Mouse (Mus musculus) hindbrain, postnatal 0 days (tissue): ENCODE measurements around the gene Gm20388. TPM values are rescaled to one million over a fixed set of nuclear protein-coding genes. Genes with fewer than 3 reads are reported as not detected.
"Not testable (repeated sequence)": the region's sequence is repeated elsewhere in the genome, so short reads cannot be mapped to it uniquely, and the experiment has no call there.

Source experiments
- ATAC-seq: fragments of 200-750 bp; cut with Nextera tagmentation; 2 replicates; pipeline ENCODE4 v1.8.0; 2017; ENCODE audit warnings: mild to moderate bottlenecking, moderate TSS enrichment, moderate library complexity
- DNase-seq: peaks from one replicate; pipeline ENCODE4 v3.0.0-alpha.2; 2015; ENCODE audit warnings: low spot score
- H3K27ac ChIP-seq: fragments of 300-500 bp; sonication (generic); 2 replicates; pipeline ENCODE4 v1.5.1; 2014; ENCODE audit warnings: mild to moderate bottlenecking
- H3K27me3 ChIP-seq: fragments of 300-500 bp; sonication (generic); 2 replicates; pipeline ENCODE4 v1.6.1; 2014; ENCODE audit warnings: low read length, mixed read lengths; ENCODE audit not compliant: insufficient read depth
- H3K36me3 ChIP-seq: fragments of 300-500 bp; sonication (generic); 2 replicates; pipeline ENCODE4 v1.6.1; 2014; ENCODE audit warnings: low read length, mixed read lengths; ENCODE audit not compliant: insufficient read depth
- H3K4me1 ChIP-seq: fragments of 300-500 bp; sonication (generic); 2 replicates; pipeline ENCODE4 v1.6.1; 2014; ENCODE audit warnings: antibody characterized with exemption, low read length, mixed read lengths; ENCODE audit not compliant: insufficient read depth
- H3K4me2 ChIP-seq: fragments of 300-500 bp; sonication (generic); 2 replicates; pipeline ENCODE4 v1.6.1; 2014; ENCODE audit warnings: low read depth, mild to moderate bottlenecking, low read length, moderate library complexity, mixed read lengths
- H3K4me3 ChIP-seq: fragments of 300-500 bp; sonication (generic); 2 replicates; pipeline ENCODE4 v1.5.1; 2014; ENCODE audit warnings: low read length
- H3K9ac ChIP-seq: fragments of 300-500 bp; sonication (generic); replicated peaks from 2 replicates; pipeline ENCODE4 v1.6.1; 2014; ENCODE audit warnings: mild to moderate bottlenecking, low read length, moderate library complexity, mixed read lengths
- H3K9me3 ChIP-seq: fragments of 300-500 bp; sonication (generic); 2 replicates; pipeline ENCODE4 v1.6.1; 2016; ENCODE audit warnings: low read length, mixed read lengths
- CTCF ChIP-seq: IDR thresholded peaks from 2 replicates; pipeline ENCODE4 v1.5.1; 2016; ENCODE audit warnings: antibody characterized with exemption, control low read depth, low read depth
- WGBS: fragments of 180-500 bp; shearing (Covaris S2); extraction: QIAGEN DNeasy Blood & Tissue Kit; methylation state at CpG from one replicate; pipeline ENCODE4 v1.1.7; 2014; 5-methylcytosine and 5-hydroxymethylcytosine counted together
- polyA plus RNA-seq: library from polyadenylated mRNA; unstranded; fragments of >200 nt; fragmentation: Nextera tagmentation; extraction: Ambion mirVana; gene quantifications from 2 replicates; pipeline ENCODE4 v1.2.1, GENCODE M21; 2015
- total RNA-seq: library from RNA; depleted of rRNA; stranded (reverse); fragments of >200 nt; gene quantifications from 2 replicates; pipeline ENCODE4 v1.2.3, GENCODE M21; 2014

Gene Gm20388
- total and polyA plus RNA-seq, 2 experiments from 2014 or later: 71.3 TPM; not detected in 1

DNA sequence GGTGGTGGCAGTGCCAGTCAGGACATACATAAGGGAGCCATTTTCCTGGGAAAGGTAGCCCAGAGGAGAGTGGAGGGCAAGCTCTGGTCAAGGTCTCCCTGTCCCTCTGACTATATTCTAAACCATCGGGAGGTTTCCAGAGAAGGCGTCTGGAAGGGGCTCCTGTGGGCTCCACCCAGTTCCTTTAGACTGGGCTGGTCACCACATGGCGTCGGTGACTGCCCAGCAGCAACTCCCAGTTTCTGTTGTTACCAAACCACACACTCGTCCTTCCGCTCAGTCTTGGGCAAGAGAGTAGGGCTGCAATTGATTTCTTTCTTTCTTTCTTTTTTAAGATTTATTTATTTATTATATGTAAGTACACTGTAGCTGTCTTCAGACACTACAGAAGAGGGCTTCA lies 3533.5 kb downstream of the Gm20388 start:
- ATAC-seq (no peak), DNase-seq (no peak)
- H3K9ac ChIP-seq: peak overlapping the region; percentile 81; the same call in 1 of the 2 replicates
- H3K36me3 ChIP-seq: peaks cover under 1% of the 10 kb centered on the region; the same call in 1 of the 2 replicates
- TF ChIP-seq CTCF: no peak
- H3K4me3 ChIP-seq: peak overlapping the region; percentile 73
- 90% methylated on average over 6 of the region's 6 CpGs for WGBS
- H3K4me1 ChIP-seq: peaks cover 4% of the 10 kb centered on the region; the same call in 1 of the 2 replicates
- H3K9me3 ChIP-seq: no peaks in the 10 kb centered on the region
- H3K27ac ChIP-seq: 0 out of 2 replicates have a peak overlapping the region, but pooled peaks have one; percentile 89
- no peaks in the 10 kb centered on the region for H3K27me3 ChIP-seq
- H3K4me2 ChIP-seq: peak overlapping the region; percentile 62

DNA sequence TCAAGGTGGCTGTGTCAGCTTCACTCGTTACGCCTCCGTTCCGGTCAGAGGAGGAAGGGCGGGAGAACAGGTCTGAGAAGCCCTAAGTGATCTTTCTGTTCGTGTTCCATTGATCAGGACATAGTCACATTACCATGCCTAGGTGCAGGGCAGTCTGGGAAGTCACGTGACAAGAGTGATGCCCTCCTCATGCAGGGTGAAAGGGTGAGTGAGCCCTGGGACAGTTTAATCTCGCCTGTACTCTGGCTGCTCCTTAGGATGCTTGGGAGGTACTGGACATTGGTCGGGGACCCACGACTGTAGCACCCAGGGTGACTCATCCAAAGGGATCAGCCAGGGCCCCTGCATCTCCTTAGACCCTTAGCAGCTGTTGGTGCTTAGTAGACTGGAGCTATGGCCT lies 3535.3 kb downstream of the Gm20388 start:
- H3K4me3 ChIP-seq: no peak overlapping the region
- ATAC-seq (no peak), DNase-seq (no peak)
- no peak overlapping the region for H3K9ac ChIP-seq
- H3K27me3 ChIP-seq: no peaks in the 10 kb centered on the region
- H3K4me1 ChIP-seq: peaks cover 4% of the 10 kb centered on the region; the same call in 1 of the 2 replicates
- H3K4me2 ChIP-seq: no peak overlapping the region
- H3K36me3 ChIP-seq: peaks cover 5% of the 10 kb centered on the region; the same call in 1 of the 2 replicates
- H3K9me3 ChIP-seq: no peaks in the 10 kb centered on the region
- no peak for TF ChIP-seq CTCF
- no peak overlapping the region for H3K27ac ChIP-seq
- 93% methylated on average over 10 of the region's 10 CpGs for WGBS

DNA sequence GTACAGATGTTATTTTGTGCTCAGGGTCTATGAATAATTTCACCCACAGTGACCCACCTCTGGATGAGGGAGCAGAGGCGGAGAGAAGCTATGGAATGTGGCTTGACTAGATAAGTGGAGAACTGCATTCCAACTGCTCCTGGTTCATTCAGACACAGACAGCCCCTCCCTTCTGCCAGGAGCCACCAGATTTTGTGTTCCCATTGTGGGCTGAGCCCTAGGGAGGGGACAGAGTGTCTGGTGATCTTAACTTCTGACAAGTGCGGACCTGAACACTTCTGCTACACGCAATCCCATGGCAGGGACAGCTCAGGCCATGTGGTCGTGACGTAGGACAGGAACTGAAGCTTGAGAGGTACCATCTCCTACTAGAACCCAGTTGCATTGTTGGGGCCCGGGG lies 3536.2 kb downstream of the Gm20388 start:
- Histone ChIP-seq H3K27me3 (no peaks in the 10 kb centered on the region), H3K9me3 (no peaks in the 10 kb centered on the region), H3K4me2 (no peak overlapping the region), H3K4me1 (peaks cover 4% of the 10 kb centered on the region; the same call in 1 of the 2 replicates), H3K27ac (no peak overlapping the region), H3K9ac (no peak overlapping the region), H3K4me3 (no peak overlapping the region), H3K36me3 (peaks cover 5% of the 10 kb centered on the region; the same call in 1 of the 2 replicates)
- 94% methylated on average over 6 of the region's 6 CpGs for WGBS
- no peak for ATAC-seq
- TF ChIP-seq CTCF: no peak
- no peak for DNase-seq

- ATAC-seq (no peak), DNase-seq (no peak)
- Histone ChIP-seq H3K9me3 (no peaks in the 10 kb centered on the region), H3K9ac (no peak overlapping the region), H3K36me3 (peaks cover 32% of the 10 kb centered on the region), H3K4me2 (no peak overlapping the region), H3K27me3 (no peaks in the 10 kb centered on the region), H3K4me1 (no peaks in the 10 kb centered on the region), H3K27ac (no peak overlapping the region), H3K4me3 (no peak overlapping the region)
- 92% methylated on average over 5 of the region's 5 CpGs for WGBS
- no peak for TF ChIP-seq CTCF
These were observed 3540.1 kb downstream of the Gm20388 start for GRCm38 (mm10) chr8:123450783-123451182.

GRCm38 (mm10) chr8:123451747-123452146 lies 3541.1 kb downstream of the Gm20388 start:
- H3K4me2 ChIP-seq, H3K9me3 ChIP-seq, H3K27me3 ChIP-seq, H3K9ac ChIP-seq, DNase-seq, H3K27ac ChIP-seq, ATAC-seq, H3K4me1 ChIP-seq, H3K4me3 ChIP-seq: not testable (repeated sequence)
- peaks cover 38% of the 10 kb centered on the region for H3K36me3 ChIP-seq
- 92% methylated on average over 12 of the region's 12 CpGs for WGBS

- Histone ChIP-seq H3K4me2 (no peak overlapping the region), H3K27ac (no peak overlapping the region), H3K4me1 (no peaks in the 10 kb centered on the region), H3K27me3 (no peaks in the 10 kb centered on the region), H3K9me3 (no peaks in the 10 kb centered on the region), H3K36me3 (peaks cover 42% of the 10 kb centered on the region), H3K9ac (no peak overlapping the region), H3K4me3 (no peak overlapping the region)
- ATAC-seq: no peak
- no peak for TF ChIP-seq CTCF
- WGBS: 84% methylated on average over 4 of the region's 4 CpGs
- DNase-seq: no peak
These were observed 3541.5 kb downstream of the Gm20388 start for GRCm38 (mm10) chr8:123452149-123452548.

- WGBS: 83% methylated on average over 7 of the region's 7 CpGs
- no peak overlapping the region for H3K4me3 ChIP-seq
- no peak for DNase-seq
- H3K9ac ChIP-seq: no peak overlapping the region
- H3K36me3 ChIP-seq: peaks cover 53% of the 10 kb centered on the region
- H3K27me3 ChIP-seq: no peaks in the 10 kb centered on the region
- ATAC-seq: no peak
- no peak overlapping the region for H3K4me2 ChIP-seq
- H3K9me3 ChIP-seq: no peaks in the 10 kb centered on the region
- no peak for TF ChIP-seq CTCF
- H3K27ac ChIP-seq: no peak overlapping the region
- H3K4me1 ChIP-seq: no peaks in the 10 kb centered on the region
These were observed 3542.7 kb downstream of the Gm20388 start for GRCm38 (mm10) chr8:123453291-123453690.
